Mouse (Mus musculus) CH12.LX (cell line): ENCODE data around the gene Chst11. TPM values are rescaled to one million over a fixed set of nuclear protein-coding genes. Genes with fewer than 3 reads are reported as not detected.

Experiments
- DNase-seq: peaks from one replicate; pipeline ENCODE4 v3.0.0-alpha.2; 2013; ENCODE audit errors: extremely low read depth
- H3K27ac ChIP-seq: 2 replicates; pipeline ENCODE4 v1.5.1; 2012; ENCODE audit warnings: low read depth, mild to moderate bottlenecking, control low read depth, moderate library complexity; ENCODE audit not compliant: insufficient read depth
- H3K27me3 ChIP-seq: replicated peaks from 2 replicates; pipeline ENCODE3; 2012; ENCODE audit warnings: inconsistent platforms
- H3K36me3 ChIP-seq, 2 experiments: replicated peaks in 1 of 2; 2 replicates each; pipeline versions ENCODE3 to v1.6.1; 2012; ENCODE audit warnings: inconsistent platforms in 1 of 2, low read length in 1 of 2, mild to moderate bottlenecking in 1 of 2, mixed read lengths in 1 of 2, moderate library complexity in 1 of 2; ENCODE audit not compliant: control insufficient read depth in 1 of 2, insufficient read depth in 1 of 2
- H3K4me1 ChIP-seq, 2 experiments: 2 replicates each; pipeline ENCODE4 v1.6.1; 2012; ENCODE audit warnings: inconsistent platforms in 1 of 2, moderate library complexity in 1 of 2; ENCODE audit not compliant: insufficient read depth in 2 of 2, control insufficient read depth in 1 of 2
- H3K4me2 ChIP-seq: 2 replicates; pipeline ENCODE4 v1.6.1; 2012; ENCODE audit warnings: low read depth, mild to moderate bottlenecking, control low read depth; ENCODE audit not compliant: poor library complexity, insufficient read depth, severe bottlenecking
- H3K4me3 ChIP-seq, 3 experiments: fragments of 150-350 bp in 1 of 3; sonication (generic) in 1 of 3; replicated peaks in 1 of 3; 2 replicates each; pipeline versions ENCODE3 to v1.5.1; 2011 to 2012; ENCODE audit warnings: low read depth in 2 of 3, low read length in 2 of 3, mild to moderate bottlenecking in 2 of 3, moderate library complexity in 2 of 3, control low read depth in 1 of 3, improper control_type of control experiment in 1 of 3, inconsistent platforms in 1 of 3, mixed read lengths in 1 of 3; ENCODE audit not compliant: poor library complexity in 1 of 3
- H3K79me2 ChIP-seq: replicated peaks from 2 replicates; pipeline ENCODE4 v1.6.1; 2012; ENCODE audit warnings: mild to moderate bottlenecking, moderate library complexity; ENCODE audit not compliant: control insufficient read depth, poor library complexity, insufficient read depth, severe bottlenecking; ENCODE audit errors: extremely low read depth
- H3K9ac ChIP-seq: 2 replicates; pipeline ENCODE4 v1.6.1; 2012; ENCODE audit warnings: low read depth, mild to moderate bottlenecking, control low read depth, moderate library complexity; ENCODE audit not compliant: insufficient read depth
- H3K9me3 ChIP-seq: replicated peaks from 2 replicates; pipeline ENCODE3; 2012; ENCODE audit warnings: low read length, inconsistent platforms, mixed read lengths
- CHD2 ChIP-seq: IDR thresholded peaks from 2 replicates; pipeline ENCODE4 v1.6.1; 2011; ENCODE audit warnings: low read length, improper control_type of control experiment
- E2F4 ChIP-seq: IDR thresholded peaks from 2 replicates; pipeline ENCODE4 v1.6.1; 2011; ENCODE audit warnings: low read depth, low read length, improper control_type of control experiment; ENCODE audit not compliant: insufficient replicate concordance
- EP300 ChIP-seq: IDR thresholded peaks from 2 replicates; pipeline ENCODE4 v1.6.1; 2011; ENCODE audit warnings: low read length, improper control_type of control experiment
- ETS1 ChIP-seq: conservative IDR thresholded peaks from 2 replicates; pipeline ENCODE4 v1.6.1; 2012; ENCODE audit warnings: low read depth, mild to moderate bottlenecking, inconsistent platforms, low read length, improper control_type of control experiment, moderate library complexity
- HCFC1 ChIP-seq: IDR thresholded peaks from 2 replicates; pipeline ENCODE4 v1.6.1; 2012; ENCODE audit warnings: low read depth, mild to moderate bottlenecking, inconsistent platforms, low read length, improper control_type of control experiment
- JUN ChIP-seq: IDR thresholded peaks from 2 replicates; pipeline ENCODE4 v1.6.1; 2011; ENCODE audit warnings: low read depth, mild to moderate bottlenecking, low read length, improper control_type of control experiment, moderate library complexity; ENCODE audit not compliant: insufficient read depth
- MAX ChIP-seq: IDR thresholded peaks from 2 replicates; pipeline ENCODE4 v1.6.1; 2011; ENCODE audit warnings: low read length, improper control_type of control experiment
- MEF2A ChIP-seq: IDR thresholded peaks from 2 replicates; pipeline ENCODE4 v1.6.1; 2014; ENCODE audit warnings: low read depth, mild to moderate bottlenecking, inconsistent platforms, low read length, improper control_type of control experiment, borderline replicate concordance
- MYC ChIP-seq: IDR thresholded peaks from 2 replicates; pipeline ENCODE4 v1.6.1; 2011; ENCODE audit warnings: low read depth, mild to moderate bottlenecking, improper control_type of control experiment, low read length
- NRF1 ChIP-seq: IDR thresholded peaks from 2 replicates; pipeline ENCODE4 v1.6.1; 2014; ENCODE audit warnings: low read depth, mild to moderate bottlenecking, inconsistent platforms, low read length, improper control_type of control experiment, moderate library complexity
- PAX5 ChIP-seq: IDR thresholded peaks from 2 replicates; pipeline ENCODE4 v1.6.1; 2012; ENCODE audit warnings: low read length, inconsistent platforms, mixed read lengths
- RCOR1 ChIP-seq: conservative IDR thresholded peaks from 2 replicates; pipeline ENCODE4 v1.6.1; 2012; ENCODE audit warnings: low read depth, mild to moderate bottlenecking, inconsistent platforms, low read length, improper control_type of control experiment
- SMC3 ChIP-seq: IDR thresholded peaks from 2 replicates; pipeline ENCODE4 v1.6.1; 2011; ENCODE audit warnings: low read depth, low read length, improper control_type of control experiment
- USF1 ChIP-seq: IDR thresholded peaks from 2 replicates; pipeline ENCODE4 v1.6.1; 2014; ENCODE audit warnings: low read depth, mild to moderate bottlenecking, inconsistent platforms, low read length, improper control_type of control experiment
- ZC3H11A ChIP-seq: IDR thresholded peaks from 2 replicates; pipeline ENCODE4 v1.6.1; 2012; ENCODE audit warnings: low read depth, mild to moderate bottlenecking, inconsistent platforms, low read length, improper control_type of control experiment
- ZKSCAN1 ChIP-seq: IDR thresholded peaks from 2 replicates; pipeline ENCODE4 v1.6.1; 2012; ENCODE audit warnings: low read depth, inconsistent platforms, low read length, improper control_type of control experiment, borderline replicate concordance
- dilution Hi-C: fragments of 300-500 bp; cut with MboI; formaldehyde crosslinking; loops from 2 replicates; pipeline ENCODE4 v1.14.3; 2020; ENCODE audit warnings: low sequenced_read_pairs; ENCODE audit not compliant: extremely low pct_unique_long_range_greater_than_20kb, extremely low pct_ligation_motif_present
- in situ Hi-C: fragments of 300-500 bp; cut with MboI; formaldehyde crosslinking; loops from 3 replicates; pipeline ENCODE4 v1.14.3; 2019; ENCODE audit warnings: low sequenced_read_pairs, low pct_ligation_motif_present, low pct_unique_long_range_greater_than_20kb, mixed read lengths
- polyA plus RNA-seq: library from polyadenylated mRNA; unstranded; fragments of >175 nt; gene quantifications from 2 replicates; pipeline ENCODE4 v1.2.1, GENCODE M21; 2012; ENCODE audit warnings: low read depth; ENCODE audit not compliant: insufficient read length
- total RNA-seq, 2 experiments: library from RNA; depleted of rRNA; stranded (reverse); fragments of 300-350 nt in 1 of 2; fragments of >200 nt in 1 of 2; gene quantifications; 2 replicates each; pipeline ENCODE4 v1.2.3; 2012 to 2014

Gene Chst11
- total and polyA plus RNA-seq, 3 experiments = 3.6 to 5.3 (median 4.5) TPM

DNA sequence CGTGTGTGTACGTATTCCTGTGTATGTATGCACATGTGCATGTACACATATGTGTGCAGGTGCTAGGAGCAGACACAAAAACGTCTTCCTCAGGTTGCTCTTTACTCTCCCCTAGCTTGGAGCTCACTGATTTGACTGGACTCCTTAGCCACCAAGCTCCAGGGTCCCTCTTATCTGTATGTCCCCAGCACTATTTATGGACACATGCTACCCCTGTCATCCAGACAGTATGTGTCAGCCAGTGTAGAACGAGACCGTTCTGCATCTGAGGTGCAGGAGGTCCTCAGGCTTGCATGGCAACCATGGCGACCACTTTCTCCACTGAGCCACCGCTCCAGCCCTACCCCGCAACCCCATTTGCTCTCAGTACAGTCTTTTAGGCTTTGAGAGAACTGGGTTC, 93.4 kb downstream of the Chst11 start:
- Histone ChIP-seq H3K4me3 (no peak overlapping the region), H3K79me2 (no peaks in the 10 kb centered on the region), H3K9me3 (no peaks in the 10 kb centered on the region), H3K27ac (no peak overlapping the region), H3K27me3 (no peaks in the 10 kb centered on the region), H3K9ac (no peak overlapping the region), H3K36me3 (no peaks in the 10 kb centered on the region), H3K4me2 (no peak overlapping the region), H3K4me1 (peaks cover 0 to 3% of the 10 kb centered on the region in 2 experiments; a peak in 1 of 4 replicates)
- dilution Hi-C loops (no loop called here), in situ Hi-C loops (no loop called here)
- no peak for TF ChIP-seq CHD2
- TF ChIP-seq ZKSCAN1 = no peak
- TF ChIP-seq HCFC1 = no peak
- no peak for TF ChIP-seq NRF1
- DNase-seq = no peak

- Histone ChIP-seq H3K27ac (no peak overlapping the region), H3K9ac (no peak overlapping the region), H3K79me2 (no peaks in the 10 kb centered on the region), H3K4me2 (no peak overlapping the region), H3K27me3 (no peaks in the 10 kb centered on the region), H3K4me1 (peaks cover 0 to 3% of the 10 kb centered on the region in 2 experiments; a peak in 1 of 4 replicates), H3K9me3 (no peaks in the 10 kb centered on the region), H3K36me3 (no peaks in the 10 kb centered on the region), H3K4me3 (no peak overlapping the region)
- TF ChIP-seq PAX5 (no peak), RCOR1 (no peak), USF1 (no peak), ZC3H11A (no peak), EP300 (no peak), ETS1 (no peak), NRF1 (no peak), MAX (no peak), SMC3 (no peak), JUN (no peak), MEF2A (no peak), MYC (no peak), E2F4 (no peak)
- dilution Hi-C loops (no loop called here), in situ Hi-C loops (no loop called here)
- DNase-seq = no peak
Measured at GRCm38 (mm10) chr10:83079755-83080154, 94.5 kb downstream of the Chst11 start.
